Mouse (Mus musculus): ENCODE data around the gene Hs3st3a1.

DNA sequence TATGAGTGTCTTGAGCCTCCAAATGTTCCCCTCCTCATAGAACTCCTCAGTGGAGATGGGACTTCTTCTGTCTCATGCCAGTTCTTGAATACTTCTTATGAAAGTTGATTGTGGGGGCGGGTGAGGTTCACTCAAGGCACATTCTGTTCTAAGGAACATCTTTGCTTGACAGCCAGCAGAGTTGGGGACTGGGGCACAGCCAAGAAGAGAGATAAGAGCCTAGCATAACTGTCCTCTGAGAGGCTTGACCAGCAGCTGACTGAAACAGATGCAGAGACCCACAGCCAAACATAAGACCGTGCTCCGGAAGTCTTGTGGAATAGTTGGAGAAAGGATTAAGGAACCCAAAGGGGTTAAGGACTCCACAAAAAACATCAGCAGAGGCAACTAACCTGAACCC lies 102.1 kb downstream of the Hs3st3a1 start:
- TF ChIP-seq CTCF (IDR thresholded peaks at IDR 0.05; ENCODE audit: low read depth) (no peak), EP300 (IDR thresholded peaks at IDR 0.05; ENCODE audit: low read depth) (0 out of 2 replicates have a peak, but pooled peaks have one; percentile 18)
